Mouse (Mus musculus) lung, adult 2 months (tissue): ENCODE measurements around the gene Tusc2.

Source experiments
- CTCF ChIP-seq: fragments of 200-500 bp; IDR thresholded peaks from 2 replicates; pipeline ENCODE4 v1.5.1; 2011; ENCODE audit warnings: mild to moderate bottlenecking, low read length, control low read depth; ENCODE audit not compliant: insufficient read depth
- POLR2A ChIP-seq: fragments of 200-500 bp; IDR thresholded peaks from 2 replicates; pipeline ENCODE4 v1.6.1; 2011; ENCODE audit warnings: low read depth, mild to moderate bottlenecking, control low read depth, low read length, borderline replicate concordance; ENCODE audit errors: extremely low read depth

GRCm38 (mm10) chr9:107521711-107522399 lies 41.2 kb upstream of the Tusc2 start:
- no peak for TF ChIP-seq CTCF
- TF ChIP-seq POLR2A = no peak
